Mouse (Mus musculus) liver, embryonic 16.5 days (tissue): ENCODE measurements around the gene Rsad1. TPM values are rescaled to one million over a fixed set of nuclear protein-coding genes. Genes with fewer than 3 reads are reported as not detected.

ENCODE experiments used
- polyA plus RNA-seq: library from polyadenylated mRNA; unstranded; fragments of >200 nt; fragmentation: Nextera tagmentation; extraction: Ambion mirVana; gene quantifications from 2 replicates; pipeline ENCODE4 v1.2.1, GENCODE M21; 2015

The Rsad1 gene
- polyA plus RNA-seq, 1 experiment from 2014 or later = 1.0 TPM

Other genes with a start within 250 kb of the Rsad1 start
- 34.8 and 40.6 TPM in 2 replicates for gene Luc7l3, start 227.3 kb downstream of the Rsad1 start, polyA plus RNA-seq
- gene Ankrd40, start 221.3 kb downstream of the Rsad1 start, polyA plus RNA-seq = 2.9 and 3.5 TPM in 2 replicates
- gene Abcc3, start 156.3 kb downstream of the Rsad1 start, polyA plus RNA-seq = 9.4 and 10.2 TPM in 2 replicates
- 1.9 TPM in 2 replicates for gene Cacna1g, start 75.1 kb downstream of the Rsad1 start, polyA plus RNA-seq
- gene Spata20, start 63.1 kb downstream of the Rsad1 start, polyA plus RNA-seq = not detected in 2 replicates
- gene Epn3, start 49.3 kb downstream of the Rsad1 start, polyA plus RNA-seq = 0.08 TPM in 1 of 2 replicates, not detected in the other
- gene Mycbpap, start 27.5 kb downstream of the Rsad1 start, polyA plus RNA-seq = 0.30 TPM in 1 of 2 replicates, not detected in the other
- 0.05 and 0.08 TPM in 2 replicates for gene Chad, start 15.8 kb upstream of the Rsad1 start, polyA plus RNA-seq
- gene Acsf2, start 52.6 kb upstream of the Rsad1 start, polyA plus RNA-seq = 1.4 and 1.5 TPM in 2 replicates
- gene Lrrc59, start 80.5 kb upstream of the Rsad1 start, polyA plus RNA-seq = 78.4 and 82.0 TPM in 2 replicates
- gene Mrpl27, start 104.5 kb upstream of the Rsad1 start, polyA plus RNA-seq = 55.7 and 56.6 TPM in 2 replicates
- 10.4 and 11.6 TPM in 2 replicates for gene Eme1, start 104.7 kb upstream of the Rsad1 start, polyA plus RNA-seq
- gene Xylt2, start 128.3 kb upstream of the Rsad1 start, polyA plus RNA-seq = 1.9 and 2.6 TPM in 2 replicates
- not detected in 2 replicates for gene Gm11541, start 155.2 kb upstream of the Rsad1 start, polyA plus RNA-seq
- not detected in 2 replicates for gene Cdc34b, start 192.5 kb upstream of the Rsad1 start, polyA plus RNA-seq
- gene Tmem92, start 233.4 kb upstream of the Rsad1 start, polyA plus RNA-seq = not detected in 2 replicates